Mouse (Mus musculus) urinary bladder, adult 2 months (tissue): Measurements from ENCODE around the gene Dner. TPM values are rescaled to one million over a fixed set of nuclear protein-coding genes. Genes with fewer than 3 reads are reported as not detected.

Experiments used
- DNase-seq: peaks from one replicate; pipeline ENCODE4 v3.0.0; 2022; ENCODE audit warnings: low spot score
- polyA plus RNA-seq: library from polyadenylated mRNA; depleted of rRNA; stranded (reverse); fragments of >200 nt; gene quantifications from 2 replicates; pipeline ENCODE4 v1.2.3, GENCODE M21; 2012

Gene Dner
- polyA plus RNA-seq, 1 experiment = 18.8 TPM

GRCm38 (mm10) chr1:84525514-84525913 is 170.5 kb downstream of the Dner start:
- no peak for DNase-seq

- no peak for DNase-seq
Measured at GRCm38 (mm10) chr1:84524413-84524812, 171.6 kb downstream of the Dner start.

- no peak for DNase-seq
Measured at GRCm38 (mm10) chr1:84522963-84523280, 173.1 kb downstream of the Dner start.

- DNase-seq = no peak
Measured at GRCm38 (mm10) chr1:84522256-84522962, 173.6 kb downstream of the Dner start.

- no peak for DNase-seq
Measured at GRCm38 (mm10) chr1:84518347-84518746, 177.7 kb downstream of the Dner start.

GRCm38 (mm10) chr1:84513201-84513600 is 182.8 kb downstream of the Dner start:
- no peak for DNase-seq

- no peak for DNase-seq
Measured at GRCm38 (mm10) chr1:84508510-84508909, 187.5 kb downstream of the Dner start.

- DNase-seq = no peak
Measured at GRCm38 (mm10) chr1:84507568-84507967, 188.5 kb downstream of the Dner start.

GRCm38 (mm10) chr1:84506984-84507546 is 189.0 kb downstream of the Dner start:
- DNase-seq = no peak

GRCm38 (mm10) chr1:84500673-84501072 is 195.3 kb downstream of the Dner start:
- no peak for DNase-seq

- DNase-seq = no peak
Measured at GRCm38 (mm10) chr1:84491732-84492131, 204.3 kb downstream of the Dner start.

GRCm38 (mm10) chr1:84488546-84488945 is 207.5 kb downstream of the Dner start:
- no peak for DNase-seq

GRCm38 (mm10) chr1:84485066-84485465 is 211.0 kb downstream of the Dner start:
- DNase-seq = no peak

GRCm38 (mm10) chr1:84484577-84484976 is 211.4 kb downstream of the Dner start:
- DNase-seq = no peak

- no peak for DNase-seq
Measured at GRCm38 (mm10) chr1:84479976-84480375, 216.0 kb downstream of the Dner start.

GRCm38 (mm10) chr1:84474274-84474673 is 221.7 kb downstream of the Dner start:
- no peak for DNase-seq

- DNase-seq = no peak
Measured at GRCm38 (mm10) chr1:84472260-84472659, 223.8 kb downstream of the Dner start.

GRCm38 (mm10) chr1:84470342-84470741 is 225.7 kb downstream of the Dner start:
- DNase-seq = no peak

- no peak for DNase-seq
Measured at GRCm38 (mm10) chr1:84467664-84468063, 228.4 kb downstream of the Dner start.

GRCm38 (mm10) chr1:84464761-84465160 is 231.3 kb downstream of the Dner start:
- no peak for DNase-seq

GRCm38 (mm10) chr1:84463976-84464662 is 231.9 kb downstream of the Dner start:
- no peak for DNase-seq

GRCm38 (mm10) chr1:84449566-84450278 is 246.3 kb downstream of the Dner start:
- no peak for DNase-seq

- DNase-seq = no peak
Measured at GRCm38 (mm10) chr1:84443640-84444039, 252.4 kb downstream of the Dner start.
